Mouse (Mus musculus) bone marrow macrophage, adult 2 months (primary cell): ENCODE results near the gene Clgn.

Experiments
- CTCF ChIP-seq: IDR thresholded peaks from 2 replicates; pipeline ENCODE4 v1.5.1; 2012; ENCODE audit warnings: low read depth, mild to moderate bottlenecking, low read length, moderate library complexity
- POLR2A ChIP-seq: IDR thresholded peaks from 2 replicates; pipeline ENCODE4 v1.6.1; 2012; ENCODE audit warnings: mild to moderate bottlenecking, low read depth, low read length, borderline replicate concordance

DNA sequence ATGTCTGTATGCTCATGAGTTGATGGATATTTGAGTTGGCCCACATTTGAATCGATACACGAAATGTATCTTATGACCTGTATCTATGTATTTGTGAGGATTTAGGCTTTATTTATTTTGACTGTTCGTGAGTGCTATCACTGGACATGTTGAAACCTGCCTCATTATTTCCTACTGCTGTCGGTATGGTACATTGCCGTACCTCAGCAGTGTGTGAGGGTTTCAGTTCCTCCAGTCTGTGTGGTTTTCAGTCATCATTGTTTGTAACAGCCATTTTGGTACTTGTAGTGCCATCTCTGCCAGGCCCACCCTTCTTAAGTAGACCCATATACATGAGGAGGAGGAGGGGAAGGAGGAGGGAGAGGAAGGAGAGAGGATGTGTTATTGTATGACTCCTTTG lies 4.7 kb downstream of the Clgn start:
- no peak for TF ChIP-seq POLR2A
- no peak for TF ChIP-seq CTCF
